Mouse (Mus musculus) thymus, postnatal 25 days (tissue): ENCODE measurements around the gene Zfp13.

Experiments
- DNase-seq: peaks from one replicate; pipeline ENCODE4 v3.0.0; 2022

Gene Zfp13

GRCm38 (mm10) chr17:23592208-23592925, 6.9 kb downstream of the Zfp13 start:
- DNase-seq: peak; percentile 87

DNA sequence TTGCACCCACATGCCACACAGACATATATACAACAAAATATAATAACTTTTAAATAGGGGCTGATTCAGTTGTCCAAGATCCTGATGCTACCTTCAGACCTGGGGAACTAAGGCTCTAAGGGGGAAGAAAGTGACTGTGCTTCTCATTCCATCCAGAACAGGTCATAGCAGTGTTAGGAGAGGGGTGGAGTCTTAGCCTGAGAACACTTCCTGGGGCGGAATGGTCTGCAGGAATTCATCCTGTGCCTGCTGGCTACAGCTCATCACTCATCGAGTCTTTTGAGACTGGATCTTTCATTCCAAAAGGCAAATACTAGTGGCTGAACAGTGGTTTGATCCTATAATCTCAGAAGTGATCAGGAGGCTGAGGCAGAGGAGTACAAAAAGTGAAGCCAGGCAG, 12.0 kb downstream of the Zfp13 start:
- no peak for DNase-seq

DNA sequence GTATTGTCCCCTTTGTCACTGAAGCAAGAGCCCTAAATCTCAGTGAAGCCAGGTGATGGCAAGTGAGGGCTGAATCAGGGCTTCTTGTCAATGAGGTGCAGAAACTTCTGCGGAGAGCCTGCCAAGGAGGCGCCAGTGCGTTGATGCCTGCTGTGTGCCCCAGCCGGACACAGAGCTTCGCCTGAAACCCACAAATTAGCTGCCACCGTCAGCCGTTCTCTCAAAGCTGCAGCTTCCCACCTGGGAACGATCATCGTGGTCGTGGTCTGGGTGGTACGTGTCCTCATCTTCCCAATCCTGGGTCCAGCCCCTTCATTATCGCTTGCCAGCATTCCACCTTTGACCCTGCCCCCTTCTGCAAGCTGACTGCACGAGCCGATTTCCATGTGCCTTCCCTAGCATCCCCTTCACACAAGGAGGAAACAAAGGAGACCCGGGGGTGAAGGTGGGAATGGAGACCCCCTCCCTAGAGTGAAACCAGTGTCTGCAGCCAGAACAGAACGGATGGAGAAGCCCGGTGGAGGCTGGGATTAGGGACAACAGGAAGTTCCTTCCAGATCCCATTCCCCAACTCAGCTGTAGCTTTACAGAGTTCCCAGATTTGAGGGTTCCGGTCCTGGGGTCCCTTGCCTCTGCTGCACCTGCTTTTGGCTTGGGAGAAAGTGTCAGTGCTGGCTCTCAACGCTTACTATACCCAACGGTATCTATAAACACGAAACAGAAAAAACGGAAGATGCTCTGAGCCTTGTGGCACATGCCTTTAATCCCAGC, 13.4 kb downstream of the Zfp13 start:
- no peak for DNase-seq

DNA sequence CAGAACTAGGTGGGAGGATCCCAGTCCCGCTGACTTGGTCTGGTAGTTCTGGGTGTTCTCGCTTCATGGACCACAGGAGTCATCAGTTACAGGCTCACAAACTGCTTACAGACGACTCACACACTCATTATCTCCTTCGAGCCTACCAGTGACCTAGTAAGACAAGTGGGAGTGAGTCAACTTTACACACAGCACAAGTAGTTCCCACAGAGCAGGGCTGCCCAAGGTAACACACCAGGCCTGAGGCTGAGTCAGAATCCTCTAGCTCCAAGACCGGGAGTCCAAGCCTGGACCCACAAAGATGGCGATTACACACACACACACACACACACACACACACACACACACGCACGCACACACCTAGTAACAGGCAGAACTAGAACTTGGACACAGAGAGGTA, 14.5 kb downstream of the Zfp13 start:
- DNase-seq: no peak

- DNase-seq: no peak
Measured at GRCm38 (mm10) chr17:23575951-23576552, 23.2 kb downstream of the Zfp13 start.

DNA sequence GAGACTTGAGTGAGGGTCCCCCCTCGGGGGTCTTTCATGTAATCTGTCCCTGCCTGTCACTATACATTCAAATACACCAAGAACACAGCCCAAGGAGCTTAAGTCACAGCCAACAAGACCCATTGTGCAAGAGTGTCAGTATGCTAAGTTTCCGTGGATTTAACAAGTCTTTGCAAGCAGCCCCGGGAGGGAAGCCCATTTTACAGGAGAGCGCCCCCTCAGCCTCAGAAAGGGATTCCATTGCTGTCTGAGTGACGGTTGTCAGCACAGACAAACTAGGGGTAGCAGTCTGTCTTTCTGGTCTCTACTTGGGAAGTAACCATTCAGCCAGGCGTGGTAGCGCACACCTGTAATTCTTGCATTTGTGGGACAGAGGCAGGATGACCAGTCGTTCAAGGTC, 25.2 kb downstream of the Zfp13 start:
- DNase-seq: no peak

DNA sequence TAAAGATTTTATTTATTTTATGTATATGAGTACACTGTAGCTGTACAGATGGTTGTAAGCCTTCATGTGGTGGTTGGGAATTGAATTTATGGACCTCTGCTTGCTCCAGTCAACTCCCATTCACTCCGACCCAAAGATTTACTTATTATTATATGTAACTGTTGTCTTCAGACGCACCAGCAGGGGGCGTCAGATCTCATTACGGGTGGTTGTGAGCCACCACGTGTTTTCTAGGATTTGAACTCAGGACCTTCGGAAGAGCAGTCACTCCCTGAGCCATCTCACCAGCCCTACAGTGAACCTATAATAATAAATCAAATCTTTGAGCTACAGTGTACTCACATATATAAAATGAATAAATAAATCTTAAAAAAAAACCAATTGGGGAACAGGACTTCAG, 27.2 kb downstream of the Zfp13 start:
- no peak for DNase-seq

DNA sequence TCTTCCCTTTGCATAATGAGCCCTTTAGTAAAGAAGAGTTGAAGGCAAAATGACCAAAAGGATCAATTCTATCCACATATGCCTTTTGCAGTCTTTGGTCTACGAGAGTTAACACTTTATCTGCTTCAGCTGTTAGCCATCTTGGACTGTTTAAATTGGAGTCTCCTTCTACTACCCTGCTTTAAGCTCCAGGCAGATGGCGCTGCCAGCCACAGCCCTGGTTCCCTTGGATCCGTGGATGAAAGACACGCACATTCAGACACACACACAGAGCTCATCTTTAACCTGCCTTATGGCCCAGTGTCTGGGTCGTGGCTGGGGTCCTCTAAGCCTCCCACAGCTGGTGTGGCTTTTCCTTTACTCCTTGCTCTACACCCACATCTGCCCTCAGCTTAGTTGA, 28.2 kb downstream of the Zfp13 start:
- DNase-seq: no peak

- peak; percentile 65 for DNase-seq
Measured at GRCm38 (mm10) chr17:23570017-23570416, 29.3 kb downstream of the Zfp13 start.

DNA sequence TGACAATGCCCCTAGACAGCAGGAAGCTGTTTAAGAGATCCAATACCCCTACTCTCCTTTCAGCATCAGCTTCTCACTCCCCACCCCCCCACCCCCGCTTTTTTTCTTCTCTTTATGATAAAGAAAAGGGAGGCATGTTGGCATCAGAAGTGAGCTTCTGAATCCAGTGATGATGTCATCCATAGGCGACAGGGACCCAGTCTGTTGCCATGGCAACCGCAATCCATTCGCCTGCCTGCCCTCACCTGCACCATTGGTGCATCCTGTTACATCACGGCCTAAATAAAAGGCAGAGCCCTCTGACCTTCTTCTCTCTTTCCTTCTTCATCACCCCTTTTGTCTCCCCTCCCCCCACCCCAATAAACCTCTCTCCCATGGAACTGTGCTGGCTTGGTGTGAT, 30.9 kb downstream of the Zfp13 start:
- no peak for DNase-seq

DNA sequence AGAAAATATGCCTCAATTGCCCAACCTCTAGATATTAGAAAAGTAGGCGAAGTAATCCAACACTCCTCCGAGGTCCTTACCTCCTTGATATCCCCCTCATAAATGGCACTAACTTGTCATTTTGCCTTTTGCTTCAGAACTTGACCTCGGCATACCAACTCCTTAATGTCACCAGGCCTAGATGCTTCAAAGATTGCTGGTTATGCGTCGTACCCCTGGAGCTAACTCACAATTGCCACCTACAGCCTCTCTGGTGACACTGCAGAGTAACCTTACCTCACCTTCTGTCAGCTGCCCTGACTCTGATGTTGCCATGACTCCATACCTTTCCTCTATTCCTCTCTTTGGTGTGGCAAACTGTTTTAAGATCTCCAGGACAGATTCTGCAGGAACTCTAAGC, 32.5 kb downstream of the Zfp13 start:
- DNase-seq: peak; percentile 34

- no peak for DNase-seq
Measured at GRCm38 (mm10) chr17:23564368-23564715, 34.9 kb downstream of the Zfp13 start.

GRCm38 (mm10) chr17:23563595-23564367, 35.5 kb downstream of the Zfp13 start, which contains the start of gene Zfp213:
Gene Zfp213 (minus strand): TSS chr17:23564238.
- peak; percentile 95 for DNase-seq

DNA sequence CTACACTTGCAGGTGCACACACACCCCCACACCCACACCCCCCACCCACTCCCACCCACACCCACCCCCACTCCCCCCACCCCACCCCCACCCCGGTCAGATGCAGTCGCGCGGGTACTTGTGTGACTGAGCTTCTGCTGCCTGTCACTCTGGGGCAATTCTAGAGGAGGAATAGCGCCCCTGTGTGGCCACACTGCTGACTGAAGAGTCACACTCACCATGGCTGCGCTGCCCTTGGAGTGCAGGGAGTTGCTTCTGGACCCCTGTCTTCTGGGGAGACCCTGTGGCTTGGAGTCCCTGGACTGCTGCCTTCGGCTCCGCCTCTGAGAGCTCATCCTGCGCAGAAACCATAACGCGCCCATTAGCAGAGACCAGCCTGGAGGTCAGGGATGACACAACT, 39.5 kb downstream of the Zfp13 start:
- DNase-seq: peak; percentile 60

- no peak for DNase-seq
Measured at GRCm38 (mm10) chr17:23555243-23555916, 43.9 kb downstream of the Zfp13 start.

DNA sequence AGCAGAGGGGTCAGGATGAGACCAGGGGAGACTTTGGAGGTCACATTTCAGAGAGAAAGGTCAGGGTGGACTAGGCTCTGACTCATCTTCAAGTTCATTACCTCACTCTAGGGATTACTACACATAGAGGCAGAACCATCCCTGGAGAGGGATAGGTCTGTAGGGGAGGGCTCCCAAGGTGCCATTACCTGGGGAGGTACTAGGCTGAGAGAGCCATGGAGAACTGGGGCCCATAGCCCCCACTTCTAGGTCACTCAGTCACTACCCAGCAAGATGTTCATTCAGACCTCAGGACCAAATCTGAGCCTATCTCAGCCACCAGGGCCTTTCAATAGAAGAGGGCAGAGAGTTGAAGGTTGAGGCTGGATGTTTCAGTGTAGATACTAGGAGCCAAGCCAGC, 45.0 kb downstream of the Zfp13 start:
- no peak for DNase-seq

- no peak for DNase-seq
Measured at GRCm38 (mm10) chr17:23553634-23554120, 45.6 kb downstream of the Zfp13 start.

- DNase-seq: no peak
Measured at GRCm38 (mm10) chr17:23552896-23553633, 46.2 kb downstream of the Zfp13 start.

GRCm38 (mm10) chr17:23551963-23552362, 47.3 kb downstream of the Zfp13 start:
- DNase-seq: no peak

DNA sequence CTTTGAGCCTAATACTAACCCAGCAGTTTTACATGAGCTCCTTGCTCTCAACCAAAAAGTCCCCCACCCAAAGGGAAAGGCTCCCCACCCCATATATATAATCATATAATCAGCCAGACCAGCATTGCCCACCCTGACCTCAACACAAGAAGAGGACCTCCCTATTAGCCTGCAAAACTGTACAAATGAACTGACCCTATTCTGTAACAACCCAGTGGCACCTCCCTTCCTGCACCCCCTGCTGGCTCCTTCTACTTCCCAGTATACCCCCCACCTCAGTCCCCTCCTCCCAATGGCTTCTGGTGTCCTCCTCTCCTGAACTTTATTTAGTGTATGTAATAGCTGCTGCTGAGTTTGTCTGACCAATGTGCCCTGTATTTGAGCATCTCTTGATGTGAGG, 47.9 kb downstream of the Zfp13 start:
- no peak for DNase-seq

DNA sequence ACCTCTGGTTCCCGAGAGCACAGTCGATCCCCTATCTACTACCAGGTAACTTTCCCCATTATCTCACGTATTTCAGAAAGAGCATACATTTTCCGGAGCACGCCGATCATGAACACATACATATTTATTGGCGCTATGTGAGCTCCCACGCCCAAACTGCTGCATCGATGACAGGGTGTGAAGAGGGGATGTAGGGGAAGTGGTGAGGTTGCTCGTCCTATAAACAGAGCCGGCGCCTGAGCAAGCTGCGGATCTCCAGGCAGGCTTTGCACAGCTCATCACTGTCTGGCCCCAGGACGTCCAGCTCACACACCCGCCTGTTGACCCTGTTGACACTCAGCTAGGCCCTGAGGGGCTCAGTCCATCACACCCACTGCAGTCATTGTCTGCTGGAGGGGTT, 48.4 kb downstream of the Zfp13 start:
- DNase-seq: peak; percentile 41
